Mouse (Mus musculus): ENCODE results near the gene Gm45711. TPM values are rescaled to one million over a fixed set of nuclear protein-coding genes. Genes with fewer than 3 reads are reported as not detected.
"Not testable (repeated sequence)": the region's sequence is repeated elsewhere in the genome, so short reads cannot be mapped to it uniquely, and the experiment has no call there.

Gm45711 gene
- polyA plus RNA-seq (2015; fragmentation: Nextera tagmentation; extraction: Ambion mirVana) = not detected in 2 replicates

DNA sequence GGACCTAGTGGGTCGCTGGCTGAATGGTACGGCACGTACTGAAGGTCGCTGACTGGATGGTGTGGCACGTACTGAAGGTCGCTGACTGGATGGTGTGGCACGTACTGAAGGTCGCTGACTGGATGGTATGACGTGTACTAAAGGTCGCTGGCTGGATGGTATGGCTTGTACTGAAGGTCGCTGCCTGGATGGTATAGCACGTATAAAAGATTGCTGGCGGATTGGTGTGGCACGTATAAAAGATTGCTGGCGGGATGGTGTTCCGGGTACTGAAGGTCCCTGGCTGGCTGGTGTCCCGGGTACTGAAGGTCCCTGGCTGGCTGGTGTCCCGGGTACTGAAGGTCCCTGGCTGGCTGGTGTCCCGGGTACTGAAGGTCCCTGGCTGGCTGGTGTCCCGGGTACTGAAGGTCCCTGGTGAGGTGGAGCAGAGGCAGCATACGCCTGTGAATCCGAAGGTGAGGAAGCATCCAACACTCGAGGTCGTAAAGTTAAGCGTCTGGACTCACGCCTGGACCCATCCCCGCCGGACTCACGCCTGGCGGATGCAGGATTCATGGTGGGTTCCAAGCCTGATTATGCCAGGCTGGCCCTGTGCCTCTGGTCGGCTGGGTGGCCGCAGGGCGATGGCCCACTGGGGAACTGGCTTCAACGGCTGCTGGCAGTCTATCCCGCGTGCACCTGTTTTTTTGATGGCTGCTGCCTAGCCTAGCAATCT, at the start of gene Gm45711, which contains the start of gene Cmtm1:
Gm45711 (minus strand) TSS at position 641 of the 715 bp plus-strand sequence.
Cmtm1 (minus strand) TSS at position 705 of the 715 bp plus-strand sequence.
- ATAC-seq (ENCODE audit: insufficient number of reproducible peaks, low FRiP score, low TSS enrichment, low read depth); H3K4me1 ChIP-seq; H3K36me3 ChIP-seq; H3K9me3 ChIP-seq (replicated peaks); H3K4me3 ChIP-seq (replicated peaks); H3K4me2 ChIP-seq (replicated peaks); H3K9ac ChIP-seq; H3K27ac ChIP-seq (replicated peaks); H3K27me3 ChIP-seq: not testable (repeated sequence)
- 90% methylated on average over 36 of the region's 36 CpGs for WGBS

DNA sequence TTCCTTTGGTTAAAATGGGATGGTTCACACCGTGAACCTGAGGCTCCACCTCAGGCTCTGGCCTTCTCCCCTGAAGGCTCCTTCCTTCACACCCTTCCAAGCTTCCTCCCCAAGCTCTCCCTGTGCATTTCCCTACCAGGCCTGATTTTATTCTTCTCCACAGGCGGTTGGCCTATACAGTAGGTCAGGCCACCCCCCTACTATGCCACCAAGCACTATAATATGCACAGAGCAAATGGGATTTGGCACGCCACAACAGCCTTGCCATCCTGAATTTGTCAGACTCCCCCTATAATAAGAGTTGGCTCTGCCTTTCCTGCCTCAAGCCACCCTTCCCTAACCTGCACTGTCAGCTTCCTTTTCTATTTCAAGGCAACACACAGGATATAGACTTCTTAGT, 48.8 kb upstream of the Gm45711 start:
- no peak for ATAC-seq (ENCODE audit: insufficient number of reproducible peaks, low FRiP score, low TSS enrichment, low read depth)
- Histone ChIP-seq H3K9ac (no peak overlapping the region), H3K4me3 (replicated peaks) (no peak overlapping the region), H3K27me3 (no peaks in the 10 kb centered on the region), H3K9me3 (replicated peaks) (no peaks in the 10 kb centered on the region), H3K27ac (replicated peaks) (no peak overlapping the region), H3K4me2 (replicated peaks) (no peak overlapping the region), H3K36me3 (peaks cover 28% of the 10 kb centered on the region), H3K4me1 (peaks cover 10% of the 10 kb centered on the region)
- 89% methylated on average over 3 of the region's 3 CpGs for WGBS

DNA sequence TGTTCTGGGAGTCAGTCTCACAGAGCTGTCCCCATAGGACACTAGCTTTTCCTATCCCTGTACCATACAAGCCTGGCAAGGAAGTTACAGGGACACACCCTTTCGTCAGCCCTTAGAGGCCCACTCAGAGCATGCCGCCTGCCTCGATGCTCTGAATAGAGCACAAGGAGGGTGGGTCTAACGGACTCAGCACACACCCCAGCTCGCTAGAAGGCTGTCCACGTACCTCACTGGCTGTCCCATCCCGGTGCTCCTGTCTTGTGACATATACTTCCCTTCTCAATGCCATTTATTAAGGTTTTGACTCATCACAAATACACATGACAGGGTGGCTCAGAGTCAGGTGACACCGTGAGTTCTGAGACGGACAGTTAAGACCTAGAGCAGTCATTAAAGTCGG, 44.6 kb upstream of the Gm45711 start:
- H3K9ac ChIP-seq = no peak overlapping the region
- WGBS = 84% methylated on average over 10 of the region's 10 CpGs
- no peaks in the 10 kb centered on the region for H3K27me3 ChIP-seq
- ATAC-seq (ENCODE audit: insufficient number of reproducible peaks, low FRiP score, low TSS enrichment, low read depth) = no peak
- H3K4me3 ChIP-seq (replicated peaks) = no peak overlapping the region
- H3K9me3 ChIP-seq (replicated peaks) = no peaks in the 10 kb centered on the region
- H3K36me3 ChIP-seq = peaks cover 29% of the 10 kb centered on the region
- H3K4me2 ChIP-seq (replicated peaks) = no peak overlapping the region
- H3K4me1 ChIP-seq = peaks cover 5% of the 10 kb centered on the region
- H3K27ac ChIP-seq (replicated peaks) = no peak overlapping the region

DNA sequence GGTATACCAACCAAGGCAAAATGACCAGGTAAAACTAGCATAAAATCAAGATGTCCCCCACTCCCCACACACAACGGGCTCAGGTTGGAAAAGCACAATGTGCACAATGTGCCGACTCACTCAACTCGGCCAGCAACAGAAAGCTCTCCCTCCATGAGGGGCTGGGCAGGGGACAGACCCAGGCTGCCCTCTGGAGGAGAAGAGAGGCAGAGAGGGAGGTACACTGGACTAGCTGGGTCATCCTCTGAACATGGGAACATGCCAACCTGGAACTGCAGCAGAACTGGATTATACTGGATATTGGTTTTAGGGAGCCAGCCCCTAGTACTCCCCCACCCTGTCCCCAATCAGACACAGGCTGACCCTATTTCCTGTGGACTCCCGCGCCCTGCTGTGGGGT, 43.3 kb upstream of the Gm45711 start:
- 64% methylated on average over 5 of the region's 5 CpGs for WGBS
- no peak for ATAC-seq (ENCODE audit: insufficient number of reproducible peaks, low FRiP score, low TSS enrichment, low read depth)
- Histone ChIP-seq H3K36me3 (peaks cover 29% of the 10 kb centered on the region), H3K9me3 (replicated peaks) (no peaks in the 10 kb centered on the region), H3K4me3 (replicated peaks) (no peak overlapping the region), H3K4me2 (replicated peaks) (no peak overlapping the region), H3K27me3 (no peaks in the 10 kb centered on the region), H3K4me1 (no peaks in the 10 kb centered on the region), H3K9ac (no peak overlapping the region), H3K27ac (replicated peaks) (no peak overlapping the region)

DNA sequence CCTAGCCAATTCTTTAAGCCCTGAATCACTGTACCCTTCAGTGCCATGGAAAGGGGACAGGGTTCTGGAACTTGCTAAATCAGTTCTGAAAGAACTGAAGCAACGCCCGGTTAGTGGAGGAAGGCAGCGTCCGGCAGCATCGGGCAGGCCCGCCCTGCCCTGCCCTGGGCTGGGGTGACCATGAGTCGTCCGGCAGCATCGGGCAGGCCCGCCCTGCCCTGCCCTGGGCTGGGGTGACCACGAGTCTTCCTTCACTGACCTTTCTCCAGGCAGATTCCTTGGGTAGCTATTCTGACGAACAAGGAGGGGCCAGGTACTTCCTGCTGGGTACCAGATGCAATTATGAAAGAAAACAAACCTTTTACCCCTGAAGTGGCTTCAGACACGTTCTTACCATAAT, 40.2 kb upstream of the Gm45711 start:
- no peak overlapping the region for H3K4me3 ChIP-seq (replicated peaks)
- no peaks in the 10 kb centered on the region for H3K9me3 ChIP-seq (replicated peaks)
- WGBS = 67% methylated on average over 13 of the region's 13 CpGs
- H3K36me3 ChIP-seq = peaks cover 38% of the 10 kb centered on the region
- no peaks in the 10 kb centered on the region for H3K4me1 ChIP-seq
- H3K4me2 ChIP-seq (replicated peaks) = no peak overlapping the region
- H3K9ac ChIP-seq = no peak overlapping the region
- no peak overlapping the region for H3K27ac ChIP-seq (replicated peaks)
- no peak for ATAC-seq (ENCODE audit: insufficient number of reproducible peaks, low FRiP score, low TSS enrichment, low read depth)
- no peaks in the 10 kb centered on the region for H3K27me3 ChIP-seq

DNA sequence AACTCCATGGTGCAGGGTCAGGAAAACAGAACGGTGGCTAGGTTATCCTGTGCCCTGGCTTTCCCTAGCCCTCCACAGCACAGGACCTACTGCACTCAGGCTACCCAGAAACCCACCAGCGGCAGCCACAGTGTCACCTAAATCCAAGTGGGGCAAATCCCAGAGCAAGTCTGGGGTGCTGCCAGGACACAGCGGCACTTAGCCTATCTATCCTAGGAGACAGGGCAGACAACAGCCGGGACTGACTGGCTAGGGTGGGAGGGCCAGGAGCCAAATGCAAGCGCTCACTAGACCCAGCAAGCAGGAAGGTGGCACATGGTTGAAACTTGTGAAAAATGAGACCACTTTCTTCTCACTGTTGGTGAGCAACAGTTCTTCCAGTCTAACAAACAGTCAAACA, 39.1 kb upstream of the Gm45711 start:
- no peaks in the 10 kb centered on the region for H3K27me3 ChIP-seq
- ATAC-seq (ENCODE audit: insufficient number of reproducible peaks, low FRiP score, low TSS enrichment, low read depth) = no peak
- H3K27ac ChIP-seq (replicated peaks) = no peak overlapping the region
- no peak overlapping the region for H3K4me3 ChIP-seq (replicated peaks)
- H3K36me3 ChIP-seq = peaks cover 33% of the 10 kb centered on the region
- no peak overlapping the region for H3K9ac ChIP-seq
- no peak overlapping the region for H3K4me2 ChIP-seq (replicated peaks)
- WGBS = 72% methylated on average over 5 of the region's 5 CpGs
- H3K4me1 ChIP-seq = no peaks in the 10 kb centered on the region; the same call in 1 of the 2 replicates
- no peaks in the 10 kb centered on the region for H3K9me3 ChIP-seq (replicated peaks)

DNA sequence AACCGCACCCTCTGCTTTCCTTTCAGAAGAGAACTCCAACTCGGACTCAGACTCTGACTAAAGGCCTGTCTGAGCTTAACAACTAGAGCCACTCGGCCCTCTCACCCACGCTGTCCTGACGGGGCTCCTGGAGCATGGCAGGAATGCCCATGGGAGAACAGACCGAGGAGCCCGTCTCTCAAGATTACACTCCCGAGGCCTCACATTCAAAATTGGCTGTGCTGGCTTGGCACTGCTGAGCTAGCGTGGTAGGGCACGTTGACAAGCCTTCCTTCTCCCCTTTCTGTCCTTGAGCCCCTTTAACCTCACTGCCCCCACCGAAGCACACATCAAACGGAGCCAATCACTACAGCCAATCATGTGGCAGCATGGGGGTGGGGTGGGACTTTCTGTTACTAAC, 36.8 kb upstream of the Gm45711 start:
- Histone ChIP-seq H3K4me3 (replicated peaks) (no peak overlapping the region), H3K9ac (no peak overlapping the region), H3K4me1 (peaks cover 15% of the 10 kb centered on the region), H3K27me3 (no peaks in the 10 kb centered on the region), H3K9me3 (replicated peaks) (no peaks in the 10 kb centered on the region), H3K36me3 (peaks cover 35% of the 10 kb centered on the region), H3K27ac (replicated peaks) (no peak overlapping the region), H3K4me2 (replicated peaks) (no peak overlapping the region)
- ATAC-seq (ENCODE audit: insufficient number of reproducible peaks, low FRiP score, low TSS enrichment, low read depth) = no peak
- 60% methylated on average over 12 of the region's 12 CpGs for WGBS

DNA sequence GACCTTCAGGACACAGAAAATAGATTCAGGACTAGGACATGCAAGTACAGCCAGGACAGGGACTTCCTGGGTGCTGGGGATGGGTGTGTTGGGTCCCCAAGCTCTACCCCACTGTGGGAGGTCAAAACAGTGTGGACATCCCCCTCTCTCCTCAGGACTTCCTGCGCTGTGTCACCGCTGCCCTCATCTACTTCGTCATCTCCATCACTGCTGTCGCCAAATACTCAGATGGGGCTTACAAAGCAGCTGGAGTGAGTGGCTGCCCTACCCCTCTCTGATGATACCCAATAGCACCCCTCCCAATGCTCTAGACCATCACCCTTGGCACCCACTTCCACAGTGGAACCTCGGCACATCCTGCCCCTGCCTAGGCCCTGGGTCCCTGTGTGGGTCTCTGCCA, 34.7 kb upstream of the Gm45711 start:
- Histone ChIP-seq H3K27ac (replicated peaks) (no peak overlapping the region), H3K36me3 (peaks cover 35% of the 10 kb centered on the region), H3K4me3 (replicated peaks) (no peak overlapping the region), H3K4me2 (replicated peaks) (no peak overlapping the region), H3K4me1 (peaks cover 23% of the 10 kb centered on the region), H3K27me3 (no peaks in the 10 kb centered on the region), H3K9me3 (replicated peaks) (no peaks in the 10 kb centered on the region), H3K9ac (no peak overlapping the region)
- no peak for ATAC-seq (ENCODE audit: insufficient number of reproducible peaks, low FRiP score, low TSS enrichment, low read depth)
- WGBS = 87% methylated on average over 5 of the region's 5 CpGs

DNA sequence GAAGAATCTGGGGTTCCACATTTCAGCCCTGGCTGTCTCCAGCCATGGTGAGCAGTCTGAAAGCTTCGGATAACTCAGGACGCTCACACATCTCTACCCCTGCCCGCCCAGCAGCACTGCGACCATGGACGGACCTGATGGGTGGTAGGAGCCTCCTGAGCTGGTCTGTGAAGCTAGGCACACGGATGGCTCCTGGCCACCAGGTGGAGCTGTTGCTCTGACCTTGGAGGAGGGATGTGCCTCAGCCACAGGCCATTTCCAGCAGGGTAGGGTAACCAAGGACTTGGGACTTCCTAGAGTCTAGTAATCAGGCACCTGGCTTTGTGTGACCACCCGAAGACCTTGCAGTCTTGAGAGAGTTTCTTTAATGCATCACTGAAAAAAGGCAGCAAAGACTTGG, 34.1 kb upstream of the Gm45711 start:
- Histone ChIP-seq H3K27me3 (no peaks in the 10 kb centered on the region), H3K36me3 (peaks cover 35% of the 10 kb centered on the region), H3K9me3 (replicated peaks) (no peaks in the 10 kb centered on the region), H3K4me3 (replicated peaks) (no peak overlapping the region), H3K4me2 (replicated peaks) (no peak overlapping the region), H3K9ac (no peak overlapping the region), H3K4me1 (peaks cover 29% of the 10 kb centered on the region), H3K27ac (replicated peaks) (no peak overlapping the region)
- ATAC-seq (ENCODE audit: insufficient number of reproducible peaks, low FRiP score, low TSS enrichment, low read depth) = peak; percentile 21; the same call in 1 of the 2 replicates
- 22% methylated on average over 7 of the region's 7 CpGs for WGBS

DNA sequence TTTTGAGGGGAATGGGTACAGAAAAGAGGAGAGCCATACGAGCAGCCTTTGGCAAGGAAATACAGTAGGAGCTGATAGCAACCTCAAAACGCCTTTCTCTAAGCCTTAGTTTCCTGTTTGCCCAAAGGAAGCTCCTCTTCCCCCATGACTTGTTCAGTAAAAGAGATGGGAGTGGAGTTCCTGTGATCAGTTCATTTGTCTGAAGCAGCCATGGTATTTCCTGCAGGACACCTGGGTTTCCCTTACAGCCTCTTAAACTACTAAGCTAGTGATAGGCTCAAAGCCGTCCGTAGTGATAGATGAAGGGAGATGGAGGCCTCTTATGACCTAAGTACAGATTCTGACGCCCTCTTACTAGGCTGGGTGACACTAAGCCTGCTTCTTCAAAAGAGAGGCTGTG, 32.5 kb upstream of the Gm45711 start:
- Histone ChIP-seq H3K9me3 (replicated peaks) (no peaks in the 10 kb centered on the region), H3K4me3 (replicated peaks) (no peak overlapping the region), H3K27me3 (no peaks in the 10 kb centered on the region), H3K36me3 (peaks cover 31% of the 10 kb centered on the region), H3K4me1 (peaks cover 29% of the 10 kb centered on the region), H3K9ac (no peak overlapping the region), H3K27ac (replicated peaks) (no peak overlapping the region), H3K4me2 (replicated peaks) (no peak overlapping the region)
- 74% methylated on average over 5 of the region's 5 CpGs for WGBS
- no peak for ATAC-seq (ENCODE audit: insufficient number of reproducible peaks, low FRiP score, low TSS enrichment, low read depth)

DNA sequence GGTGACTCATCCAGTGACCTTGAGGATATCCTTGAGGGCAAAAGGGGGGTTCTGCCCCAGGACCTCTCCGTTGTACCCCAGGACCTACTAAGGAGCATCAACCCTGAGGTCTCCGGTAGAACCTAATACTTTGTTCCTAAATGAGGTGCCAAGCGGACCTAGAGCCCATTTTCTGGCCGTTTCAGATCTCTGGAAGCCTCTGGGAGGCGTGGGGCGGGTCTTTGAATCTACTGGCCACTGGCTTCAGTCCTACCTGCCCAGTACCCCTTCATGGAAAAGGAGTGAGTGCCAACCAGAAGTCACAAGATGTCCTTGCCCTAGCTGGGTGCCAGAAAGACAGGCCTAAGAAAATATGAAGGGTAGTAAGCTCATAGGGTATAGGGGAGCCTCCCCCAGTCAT, 31.8 kb upstream of the Gm45711 start:
- Histone ChIP-seq H3K4me2 (replicated peaks) (peak overlapping the region; percentile 71), H3K36me3 (peaks cover 24% of the 10 kb centered on the region), H3K27ac (replicated peaks) (peak overlapping the region; percentile 93), H3K4me3 (replicated peaks) (peak overlapping the region; percentile 79), H3K27me3 (no peaks in the 10 kb centered on the region), H3K9me3 (replicated peaks) (no peaks in the 10 kb centered on the region), H3K9ac (no peak overlapping the region), H3K4me1 (peaks cover 29% of the 10 kb centered on the region)
- ATAC-seq (ENCODE audit: insufficient number of reproducible peaks, low FRiP score, low TSS enrichment, low read depth) = no peak
- 42% methylated on average over 6 of the region's 6 CpGs for WGBS

DNA sequence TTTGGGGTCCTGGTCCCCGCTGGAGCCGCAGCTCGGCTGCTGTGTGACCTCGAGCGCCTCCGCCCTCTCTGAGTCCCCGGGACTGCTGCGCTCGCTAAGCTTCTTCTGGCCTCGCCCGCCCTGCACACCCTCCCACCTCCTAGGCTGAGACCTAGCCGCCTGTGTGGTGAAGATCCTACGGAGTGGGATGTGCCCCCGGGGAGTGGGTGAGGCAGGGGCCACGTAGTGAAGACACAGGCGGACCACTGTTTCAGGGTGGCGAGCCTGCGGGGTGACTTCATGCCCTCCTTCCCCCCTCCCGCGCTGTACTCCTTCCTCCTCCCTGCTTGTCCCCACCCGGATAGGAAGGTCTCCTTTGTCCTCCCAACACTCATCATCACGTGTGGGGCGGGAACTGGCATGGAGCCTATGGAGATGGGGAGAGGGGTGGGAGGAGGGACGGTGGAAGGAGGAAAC, 31.3 kb upstream of the Gm45711 start:
- Histone ChIP-seq H3K4me1 (peaks cover 29% of the 10 kb centered on the region), H3K4me2 (replicated peaks) (peak overlapping the region; percentile 71), H3K36me3 (peaks cover 19% of the 10 kb centered on the region), H3K9me3 (replicated peaks) (no peaks in the 10 kb centered on the region), H3K4me3 (replicated peaks) (peak overlapping the region; percentile 79), H3K27me3 (no peaks in the 10 kb centered on the region), H3K27ac (replicated peaks) (peak overlapping the region; percentile 93), H3K9ac (peak overlapping the region; percentile 72)
- WGBS = under 1% methylated on average over 24 of the region's 24 CpGs
- ATAC-seq (ENCODE audit: insufficient number of reproducible peaks, low FRiP score, low TSS enrichment, low read depth) = peak; percentile 71

Data from embryonic facial prominence, embryonic 15.5 days (tissue).